In the genomic region with DNA sequence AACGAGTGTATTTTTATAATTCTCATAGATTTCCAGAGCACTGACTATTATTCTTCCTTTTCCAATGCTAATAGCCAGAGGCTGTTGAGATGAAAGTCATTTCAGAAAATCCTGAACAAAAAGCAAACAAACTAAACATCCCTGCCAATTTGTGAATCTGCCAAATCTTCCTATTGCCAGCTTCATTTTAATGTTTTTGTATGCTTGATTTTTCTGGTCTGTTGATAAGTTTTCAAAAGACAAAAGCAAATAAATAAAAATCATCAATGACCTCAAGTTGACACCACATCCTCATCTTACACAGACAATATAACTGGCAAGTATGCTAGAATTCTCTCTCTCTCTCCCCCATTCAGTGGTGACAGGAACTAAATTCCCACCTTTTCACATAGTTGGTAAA, we compare ENCODE assay signal across 28 mouse cellular contexts.
A peak's percentile ranks its signal among the peaks of the same experiment; 100 is the strongest.
DNase-seq lines count a peak whose midpoint lies in the region; ATAC-seq and TF ChIP-seq lines count a peak whose summit lies in the region.
"Had no signal": no experiment of that assay in that cellular context is flagged by ENCODE, and none has a peak within 500 bp of the region (broad histone marks: within the 10 kb centered on the region; RNA-seq: fewer than 3 reads in every experiment).

No protein-coding gene starts in this region.

- H3K4me3 ChIP-seq in embryonic facial prominence, embryonic 14.5 days (ENCODE audit: low read depth, low read length): no peak overlapping the region
- no peak overlapping the region for H3K4me3 ChIP-seq in embryonic facial prominence, embryonic 10.5 days
- H3K4me3 ChIP-seq in lung, embryonic 14.5 days (ENCODE audit: low read depth, low read length): no peak overlapping the region
- H3K4me3 ChIP-seq in midbrain, embryonic 11.5 days (ENCODE audit: low read depth, low read length): no peak overlapping the region
- H3K4me3 ChIP-seq in midbrain, embryonic 16.5 days (ENCODE audit: low read depth, low read length): no peak overlapping the region
- H3K4me3 ChIP-seq: embryonic facial prominence, embryonic 12.5 days; embryonic facial prominence, embryonic 15.5 days; erythroblast, embryonic 14.5 days; forebrain, embryonic 10.5 days; forebrain, embryonic 12.5 days had no signal

- no peaks in the 10 kb centered on the region for H3K27me3 ChIP-seq in embryonic facial prominence, embryonic 14.5 days (replicated peaks; ENCODE audit: control insufficient read depth, insufficient read depth, low read length)
- no peaks in the 10 kb centered on the region for H3K27me3 ChIP-seq in embryonic facial prominence, embryonic 10.5 days (replicated peaks; ENCODE audit: low read depth, poor library complexity, severe bottlenecking)
- H3K27me3 ChIP-seq in lung, embryonic 14.5 days (ENCODE audit: insufficient read depth, low read length): no peaks in the 10 kb centered on the region
- no peaks in the 10 kb centered on the region for H3K27me3 ChIP-seq in midbrain, embryonic 11.5 days (ENCODE audit: control insufficient read depth, insufficient read depth, low read length)
- H3K27me3 ChIP-seq in midbrain, embryonic 16.5 days (ENCODE audit: control insufficient read depth, insufficient read depth, low read depth, low read length): no peaks in the 10 kb centered on the region
- H3K27me3 ChIP-seq: CH12.LX; embryonic facial prominence, embryonic 12.5 days; embryonic facial prominence, embryonic 15.5 days; forebrain, embryonic 12.5 days had no signal

- no peaks in the 10 kb centered on the region for H3K9me3 ChIP-seq in embryonic facial prominence, embryonic 14.5 days (ENCODE audit: control insufficient read depth, low read length)
- H3K9me3 ChIP-seq in embryonic facial prominence, embryonic 10.5 days: no peaks in the 10 kb centered on the region
- H3K9me3 ChIP-seq in lung, embryonic 14.5 days (ENCODE audit: low read depth, low read length): no peaks in the 10 kb centered on the region
- H3K9me3 ChIP-seq in midbrain, embryonic 11.5 days (ENCODE audit: control insufficient read depth, low read length): no peaks in the 10 kb centered on the region
- H3K9me3 ChIP-seq in midbrain, embryonic 16.5 days (replicated peaks; ENCODE audit: control insufficient read depth, low read length, poor library complexity, severe bottlenecking): no peaks in the 10 kb centered on the region
- H3K9me3 ChIP-seq: embryonic facial prominence, embryonic 12.5 days; embryonic facial prominence, embryonic 15.5 days; forebrain, embryonic 10.5 days had no signal

- no peak for TF ChIP-seq CTCF in lung, embryonic 14.5 days (IDR thresholded peaks at IDR 0.05; ENCODE audit: low read depth)

- DNase-seq in embryonic facial prominence, embryonic 14.5 days (ENCODE audit: low spot score): peak; percentile 34
- DNase-seq in embryonic facial prominence, embryonic 10.5 days (ENCODE audit: low spot score): no peak
- peak; percentile 59 for DNase-seq in lung, embryonic 14.5 days
- DNase-seq in lung, postnatal 25 days (ENCODE audit: low spot score): no peak
- peak; percentile 62 for DNase-seq in midbrain, embryonic 11.5 days (ENCODE audit: low spot score, missing footprints)
- DNase-seq in gonadal fat pad, adult 2 months (ENCODE audit: low read depth): peak; percentile 9
- DNase-seq in cerebellum, adult 8-10 months: no peak
- DNase-seq: adrenal gland, adult 2 months; adrenal gland, postnatal 10 days; adrenal gland, postnatal 25 days; B cell, adult 2 months; cerebellum, adult 11-12 months; cerebellum, adult 2 months; cerebellum, adult 9-11 months; cerebellum, postnatal 14 days; cerebellum, postnatal 36 days; embryo, embryonic 11 days had no signal

- H3K9ac ChIP-seq in embryonic facial prominence, embryonic 14.5 days (ENCODE audit: low read depth, low read length): no peak overlapping the region
- no peak overlapping the region for H3K9ac ChIP-seq in lung, embryonic 14.5 days
- no peak overlapping the region for H3K9ac ChIP-seq in midbrain, embryonic 11.5 days (ENCODE audit: low read length)
- no peak overlapping the region for H3K9ac ChIP-seq in midbrain, embryonic 16.5 days (ENCODE audit: low read depth, low read length)
- H3K9ac ChIP-seq: embryonic facial prominence, embryonic 12.5 days; embryonic facial prominence, embryonic 15.5 days; forebrain, embryonic 12.5 days had no signal

- H3K36me3 ChIP-seq in embryonic facial prominence, embryonic 14.5 days (ENCODE audit: control insufficient read depth, insufficient read depth, low read length): no peaks in the 10 kb centered on the region
- H3K36me3 ChIP-seq in embryonic facial prominence, embryonic 10.5 days (replicated peaks): no peaks in the 10 kb centered on the region
- no peaks in the 10 kb centered on the region for H3K36me3 ChIP-seq in lung, embryonic 14.5 days (ENCODE audit: insufficient read depth)
- H3K36me3 ChIP-seq in midbrain, embryonic 11.5 days (ENCODE audit: control insufficient read depth, insufficient read depth, low read length): no peaks in the 10 kb centered on the region
- no peaks in the 10 kb centered on the region for H3K36me3 ChIP-seq in midbrain, embryonic 16.5 days (ENCODE audit: control insufficient read depth, insufficient read depth, low read length)
- H3K36me3 ChIP-seq: embryonic facial prominence, embryonic 12.5 days; embryonic facial prominence, embryonic 15.5 days; forebrain, embryonic 10.5 days; forebrain, embryonic 12.5 days; G1E had no signal

- no peak for ATAC-seq in embryonic facial prominence, embryonic 14.5 days (ENCODE audit: low read depth)
- no peak for ATAC-seq in lung, embryonic 14.5 days (ENCODE audit: insufficient read depth)
- no peak for ATAC-seq in midbrain, embryonic 11.5 days (ENCODE audit: low FRiP score)
- no peak for ATAC-seq in midbrain, embryonic 16.5 days
- ATAC-seq: CD4-positive, CD25-positive, alpha-beta regulatory T cell, adult 4 months; forebrain, embryonic 14.5 days; forebrain, embryonic 16.5 days had no signal

- no peak overlapping the region for H3K27ac ChIP-seq in embryonic facial prominence, embryonic 14.5 days (replicated peaks; ENCODE audit: low read depth, low read length)
- H3K27ac ChIP-seq in embryonic facial prominence, embryonic 10.5 days (replicated peaks): no peak overlapping the region
- H3K27ac ChIP-seq in lung, embryonic 14.5 days (ENCODE audit: low read depth): no peak overlapping the region
- no peak overlapping the region for H3K27ac ChIP-seq in midbrain, embryonic 11.5 days (ENCODE audit: low read depth, low read length)
- H3K27ac ChIP-seq in midbrain, embryonic 16.5 days (ENCODE audit: low read length): no peak overlapping the region
- H3K27ac ChIP-seq: embryonic facial prominence, embryonic 12.5 days; embryonic facial prominence, embryonic 15.5 days; forebrain, embryonic 10.5 days; forebrain, embryonic 12.5 days had no signal

- H3K4me1 ChIP-seq in embryonic facial prominence, embryonic 14.5 days (ENCODE audit: control insufficient read depth, insufficient read depth, low read length): no peaks in the 10 kb centered on the region
- H3K4me1 ChIP-seq in embryonic facial prominence, embryonic 10.5 days: peaks cover 4% of the 10 kb centered on the region; the same call in 1 of the 2 replicates
- no peaks in the 10 kb centered on the region for H3K4me1 ChIP-seq in lung, embryonic 14.5 days (ENCODE audit: insufficient read depth)
- H3K4me1 ChIP-seq in midbrain, embryonic 11.5 days (ENCODE audit: control insufficient read depth, insufficient read depth, low read length): no peaks in the 10 kb centered on the region
- H3K4me1 ChIP-seq in midbrain, embryonic 16.5 days (ENCODE audit: control insufficient read depth, insufficient read depth, low read length): no peaks in the 10 kb centered on the region
- H3K4me1 ChIP-seq: embryonic facial prominence, embryonic 12.5 days; embryonic facial prominence, embryonic 15.5 days; forebrain, embryonic 12.5 days had no signal

- H3K4me2 ChIP-seq in embryonic facial prominence, embryonic 14.5 days (ENCODE audit: low read depth, low read length): no peak overlapping the region
- H3K4me2 ChIP-seq in lung, embryonic 14.5 days: no peak overlapping the region
- no peak overlapping the region for H3K4me2 ChIP-seq in midbrain, embryonic 11.5 days
- no peak overlapping the region for H3K4me2 ChIP-seq in midbrain, embryonic 16.5 days (ENCODE audit: low read length)
- H3K4me2 ChIP-seq: embryonic facial prominence, embryonic 12.5 days; embryonic facial prominence, embryonic 15.5 days; forebrain, embryonic 12.5 days had no signal

- WGBS in embryonic facial prominence, embryonic 14.5 days: 46% methylated on average over 1 of the region's 1 CpGs
- 81% methylated on average over 1 of the region's 1 CpGs for WGBS in embryonic facial prominence, embryonic 10.5 days
- 38% methylated on average over 1 of the region's 1 CpGs for WGBS in lung, embryonic 14.5 days
- 88% methylated on average over 1 of the region's 1 CpGs for WGBS in midbrain, embryonic 11.5 days
- 56% methylated on average over 1 of the region's 1 CpGs for WGBS in midbrain, embryonic 16.5 days

Comparison
In these comparisons a context has a peak if more than half of its experiments do, and no peak if none do; other contexts are left out.
1. DNase-seq: peak in embryonic facial prominence, embryonic 14.5 days (single experiment), lung, embryonic 14.5 days (single experiment), midbrain, embryonic 11.5 days (single experiment) and gonadal fat pad, adult 2 months (single experiment); none in embryonic facial prominence, embryonic 10.5 days (single experiment), lung, postnatal 25 days (single experiment) and cerebellum, adult 8-10 months (single experiment).